Mouse (Mus musculus): ENCODE data around the gene Nme7. TPM values are rescaled to one million over a fixed set of nuclear protein-coding genes. Genes with fewer than 3 reads are reported as not detected.

Gene Nme7
- polyA plus RNA-seq, 1 experiment from 2014 or later: 29.9 TPM

- Histone ChIP-seq H3K4me1 (ENCODE audit: control insufficient read depth, insufficient read depth, low read length) (peaks cover 25% of the 10 kb centered on the region), H3K9ac (ENCODE audit: low read length) (no peak overlapping the region), H3K9me3 (ENCODE audit: control insufficient read depth, low read length) (no peaks in the 10 kb centered on the region), H3K27ac (ENCODE audit: low read depth, low read length) (no peak overlapping the region), H3K36me3 (ENCODE audit: control insufficient read depth, insufficient read depth, low read length) (peaks cover 7% of the 10 kb centered on the region; the same call in 1 of the 2 replicates), H3K4me3 (ENCODE audit: low read depth, low read length) (no peak overlapping the region), H3K4me2 (no peak overlapping the region), H3K27me3 (ENCODE audit: control insufficient read depth, insufficient read depth, low read length) (peaks cover 2% of the 10 kb centered on the region; the same call in 1 of the 2 replicates)
- DNase-seq (ENCODE audit: low spot score, missing footprints) (peak; percentile 67), ATAC-seq (ENCODE audit: low FRiP score) (no peak)
- 97% methylated on average over 8 of the region's 8 CpGs for WGBS
Observed at GRCm38 (mm10) chr1:164453146-164453545, 149.2 kb downstream of the Nme7 start.

- no peak for ATAC-seq (ENCODE audit: low FRiP score)
- no peak overlapping the region for H3K4me3 ChIP-seq (ENCODE audit: low read depth, low read length)
- H3K27ac ChIP-seq (ENCODE audit: low read depth, low read length): no peak overlapping the region
- no peak overlapping the region for H3K4me2 ChIP-seq
- H3K9me3 ChIP-seq (ENCODE audit: control insufficient read depth, low read length): no peaks in the 10 kb centered on the region
- H3K4me1 ChIP-seq (ENCODE audit: control insufficient read depth, insufficient read depth, low read length): peaks cover 29% of the 10 kb centered on the region
- H3K9ac ChIP-seq (ENCODE audit: low read length): no peak overlapping the region
- 87% methylated on average over 5 of the region's 5 CpGs for WGBS
- H3K27me3 ChIP-seq (ENCODE audit: control insufficient read depth, insufficient read depth, low read length): peaks cover 2% of the 10 kb centered on the region; the same call in 1 of the 2 replicates
- peaks cover 7% of the 10 kb centered on the region; the same call in 1 of the 2 replicates for H3K36me3 ChIP-seq (ENCODE audit: control insufficient read depth, insufficient read depth, low read length)
- peak; percentile 60 for DNase-seq (ENCODE audit: low spot score, missing footprints)
Observed at GRCm38 (mm10) chr1:164453739-164454138, 149.8 kb downstream of the Nme7 start.

GRCm38 (mm10) chr1:164454747-164455400 is 151.0 kb downstream of the Nme7 start:
- Histone ChIP-seq H3K27ac (ENCODE audit: low read depth, low read length) (no peak overlapping the region), H3K9ac (ENCODE audit: low read length) (no peak overlapping the region), H3K4me1 (ENCODE audit: control insufficient read depth, insufficient read depth, low read length) (peaks cover 29% of the 10 kb centered on the region), H3K27me3 (ENCODE audit: control insufficient read depth, insufficient read depth, low read length) (peaks cover 6% of the 10 kb centered on the region; the same call in 1 of the 2 replicates), H3K9me3 (ENCODE audit: control insufficient read depth, low read length) (no peaks in the 10 kb centered on the region), H3K4me2 (peak overlapping the region; percentile 28), H3K4me3 (ENCODE audit: low read depth, low read length) (no peak overlapping the region), H3K36me3 (ENCODE audit: control insufficient read depth, insufficient read depth, low read length) (peaks cover 7% of the 10 kb centered on the region; the same call in 1 of the 2 replicates)
- 53% methylated on average over 14 of the region's 14 CpGs for WGBS
- ATAC-seq (ENCODE audit: low FRiP score) (no peak), DNase-seq (ENCODE audit: low spot score, missing footprints) (peak; percentile 84)

- ATAC-seq (ENCODE audit: low FRiP score): no peak
Observed at GRCm38 (mm10) chr1:164455614-164456013, 151.7 kb downstream of the Nme7 start.

GRCm38 (mm10) chr1:164456065-164456464 is 152.1 kb downstream of the Nme7 start:
- H3K4me1 ChIP-seq (ENCODE audit: control insufficient read depth, insufficient read depth, low read length): peaks cover 29% of the 10 kb centered on the region

More at GRCm38 (mm10) chr1:164455614-164456013, 151.7 kb downstream of the Nme7 start:
- DNase-seq (ENCODE audit: low spot score, missing footprints): peak; percentile 76
- Histone ChIP-seq H3K4me3 (ENCODE audit: low read depth, low read length) (peak overlapping the region; percentile 64), H3K27ac (ENCODE audit: low read depth, low read length) (no peak overlapping the region), H3K27me3 (ENCODE audit: control insufficient read depth, insufficient read depth, low read length) (peaks cover 6% of the 10 kb centered on the region; the same call in 1 of the 2 replicates), H3K9ac (ENCODE audit: low read length) (no peak overlapping the region), H3K4me2 (peak overlapping the region; percentile 78), H3K4me1 (ENCODE audit: control insufficient read depth, insufficient read depth, low read length) (peaks cover 29% of the 10 kb centered on the region), H3K9me3 (ENCODE audit: control insufficient read depth, low read length) (no peaks in the 10 kb centered on the region), H3K36me3 (ENCODE audit: control insufficient read depth, insufficient read depth, low read length) (peaks cover 7% of the 10 kb centered on the region; the same call in 1 of the 2 replicates)
- 72% methylated on average over 7 of the region's 7 CpGs for WGBS

GRCm38 (mm10) chr1:164456731-164457130 is 152.8 kb downstream of the Nme7 start:
- H3K4me2 ChIP-seq: peak overlapping the region; percentile 78
- ATAC-seq (ENCODE audit: low FRiP score) (no peak), DNase-seq (ENCODE audit: low spot score, missing footprints) (no peak)
- H3K9ac ChIP-seq (ENCODE audit: low read length): peak overlapping the region; percentile 73
- peak overlapping the region; percentile 64 for H3K4me3 ChIP-seq (ENCODE audit: low read depth, low read length)
- H3K27ac ChIP-seq (ENCODE audit: low read depth, low read length): no peak overlapping the region
- H3K27me3 ChIP-seq (ENCODE audit: control insufficient read depth, insufficient read depth, low read length): peaks cover 6% of the 10 kb centered on the region; the same call in 1 of the 2 replicates
- 4% methylated on average over 8 of the region's 8 CpGs for WGBS
- peaks cover 7% of the 10 kb centered on the region; the same call in 1 of the 2 replicates for H3K36me3 ChIP-seq (ENCODE audit: control insufficient read depth, insufficient read depth, low read length)
- H3K4me1 ChIP-seq (ENCODE audit: control insufficient read depth, insufficient read depth, low read length): peaks cover 29% of the 10 kb centered on the region
- no peaks in the 10 kb centered on the region for H3K9me3 ChIP-seq (ENCODE audit: control insufficient read depth, low read length)

More at GRCm38 (mm10) chr1:164456065-164456464, 152.1 kb downstream of the Nme7 start:
- peak; percentile 85 for DNase-seq (ENCODE audit: low spot score, missing footprints)
- ATAC-seq (ENCODE audit: low FRiP score): no peak
- peaks cover 6% of the 10 kb centered on the region; the same call in 1 of the 2 replicates for H3K27me3 ChIP-seq (ENCODE audit: control insufficient read depth, insufficient read depth, low read length)
- H3K4me3 ChIP-seq (ENCODE audit: low read depth, low read length): peak overlapping the region; percentile 64
- H3K4me2 ChIP-seq: peak overlapping the region; percentile 78
- peak overlapping the region; percentile 37 for H3K9ac ChIP-seq (ENCODE audit: low read length)
- WGBS: 27% methylated on average over 6 of the region's 6 CpGs
- no peak overlapping the region for H3K27ac ChIP-seq (ENCODE audit: low read depth, low read length)
- H3K9me3 ChIP-seq (ENCODE audit: control insufficient read depth, low read length): no peaks in the 10 kb centered on the region
- peaks cover 7% of the 10 kb centered on the region; the same call in 1 of the 2 replicates for H3K36me3 ChIP-seq (ENCODE audit: control insufficient read depth, insufficient read depth, low read length)

GRCm38 (mm10) chr1:164457531-164458244 is 153.8 kb downstream of the Nme7 start:
- DNase-seq (ENCODE audit: low spot score, missing footprints) (peak; percentile 97), ATAC-seq (ENCODE audit: low FRiP score) (peak; percentile 85)
- Histone ChIP-seq H3K4me3 (ENCODE audit: low read depth, low read length) (peak overlapping the region; percentile 64), H3K4me2 (peak overlapping the region; percentile 78), H3K27ac (ENCODE audit: low read depth, low read length) (peak overlapping the region; percentile 86), H3K9me3 (ENCODE audit: control insufficient read depth, low read length) (no peaks in the 10 kb centered on the region), H3K27me3 (ENCODE audit: control insufficient read depth, insufficient read depth, low read length) (peaks cover 6% of the 10 kb centered on the region; the same call in 1 of the 2 replicates), H3K36me3 (ENCODE audit: control insufficient read depth, insufficient read depth, low read length) (peaks cover 7% of the 10 kb centered on the region; the same call in 1 of the 2 replicates), H3K4me1 (ENCODE audit: control insufficient read depth, insufficient read depth, low read length) (peaks cover 29% of the 10 kb centered on the region), H3K9ac (ENCODE audit: low read length) (peak overlapping the region; percentile 73)
- under 1% methylated on average over 72 of the region's 76 CpGs for WGBS

- H3K27me3 ChIP-seq (ENCODE audit: control insufficient read depth, insufficient read depth, low read length): peaks cover 6% of the 10 kb centered on the region; the same call in 1 of the 2 replicates
Observed at GRCm38 (mm10) chr1:164458245-164458613, 154.3 kb downstream of the Nme7 start, which contains the start of gene Atp1b1. TSS of gene Atp1b1 (minus strand) at chr1:164458355.

More at GRCm38 (mm10) chr1:164458245-164458613, 154.3 kb downstream of the Nme7 start, which contains the start of gene Atp1b1:
- peak within 1 kb of the TSS; percentile 86 for H3K27ac ChIP-seq (ENCODE audit: low read depth, low read length)
- peaks cover 29% of the 10 kb centered on the region for H3K4me1 ChIP-seq (ENCODE audit: control insufficient read depth, insufficient read depth, low read length)
- under 1% methylated on average over 29 of the region's 35 CpGs for WGBS
- no peaks in the 10 kb centered on the region for H3K9me3 ChIP-seq (ENCODE audit: control insufficient read depth, low read length)
- peak within 1 kb of the TSS; percentile 64 for H3K4me3 ChIP-seq (ENCODE audit: low read depth, low read length)
- ATAC-seq (ENCODE audit: low FRiP score) (peak; percentile 95), DNase-seq (ENCODE audit: low spot score, missing footprints) (peak; percentile 98)
- peak within 1 kb of the TSS; percentile 73 for H3K9ac ChIP-seq (ENCODE audit: low read length)
- H3K4me2 ChIP-seq: peak within 1 kb of the TSS; percentile 78
- peaks cover 2% of the 10 kb centered on the region; the same call in 1 of the 2 replicates for H3K36me3 ChIP-seq (ENCODE audit: control insufficient read depth, insufficient read depth, low read length)
